Mouse (Mus musculus): ENCODE measurements at regions not wholly inside any gene's neighbourhood (a gene's known extent, or its start where the extent isn't known, plus 50 kb on each side); places are given as distances from the start of the nearest gene placed in this dataset.

GRCm38 (mm10) chr11:114360946-114361345, 294.1 kb upstream of the Sdk2 start:
- Histone ChIP-seq H3K4me3 (no peak overlapping the region), H3K4me2 (no peak overlapping the region), H3K9me3 (no peaks in the 10 kb centered on the region), H3K36me3 (no peaks in the 10 kb centered on the region), H3K27ac (no peak overlapping the region), H3K27me3 (no peaks in the 10 kb centered on the region), H3K4me1 (no peaks in the 10 kb centered on the region), H3K9ac (no peak overlapping the region)
- WGBS: 79% methylated on average over 8 of the region's 8 CpGs
- no peak for ATAC-seq (ENCODE audit: insufficient number of reproducible peaks, insufficient read depth, low FRiP score, low TSS enrichment, low read depth)

- no peak overlapping the region for H3K4me2 ChIP-seq
- H3K27ac ChIP-seq: no peak overlapping the region
- ATAC-seq (ENCODE audit: insufficient number of reproducible peaks, insufficient read depth, low FRiP score, low TSS enrichment, low read depth): no peak
- H3K27me3 ChIP-seq: no peaks in the 10 kb centered on the region
- H3K4me1 ChIP-seq: no peaks in the 10 kb centered on the region
- no peaks in the 10 kb centered on the region for H3K9me3 ChIP-seq
- 81% methylated on average over 10 of the region's 10 CpGs for WGBS
- H3K36me3 ChIP-seq: no peaks in the 10 kb centered on the region
- H3K4me3 ChIP-seq: no peak overlapping the region
- no peak overlapping the region for H3K9ac ChIP-seq
Measured at GRCm38 (mm10) chr11:114360321-114360720, 293.5 kb upstream of the Sdk2 start.

DNA sequence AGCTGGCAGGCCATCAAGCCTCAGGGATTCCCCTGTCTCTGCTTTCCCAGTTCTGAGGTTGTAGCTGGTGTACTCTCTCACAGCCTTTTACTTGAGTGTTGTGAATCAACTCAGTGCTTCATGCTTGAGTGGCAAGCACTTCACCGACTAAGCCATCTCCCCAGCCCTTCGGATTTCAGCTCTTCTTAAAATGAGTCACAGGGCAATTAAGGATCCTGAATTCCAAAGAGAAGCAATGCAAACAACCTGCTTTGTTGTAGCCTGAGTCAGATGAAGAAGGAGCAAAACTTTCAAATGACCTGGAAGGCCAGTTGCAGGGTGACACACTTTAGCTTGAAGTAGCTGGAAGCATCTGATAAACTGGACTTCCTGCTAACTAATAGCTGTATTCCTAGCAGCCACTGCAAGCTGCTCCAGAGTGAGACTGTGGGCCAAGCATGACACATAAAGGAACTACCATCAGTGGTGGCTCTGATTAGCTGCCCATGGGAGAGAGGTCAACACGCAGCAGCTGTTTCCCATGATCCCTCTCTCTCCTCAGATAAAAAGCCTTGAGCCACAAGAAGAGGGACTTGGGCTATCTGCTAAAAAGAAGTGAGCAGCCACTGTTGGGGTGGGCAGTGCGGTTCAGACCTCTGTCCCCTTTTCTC, 285.4 kb upstream of the Sdk2 start:
- H3K9ac ChIP-seq: no peak overlapping the region
- no peaks in the 10 kb centered on the region for H3K36me3 ChIP-seq
- WGBS: 59% methylated on average over 4 of the region's 4 CpGs
- H3K27me3 ChIP-seq: no peaks in the 10 kb centered on the region
- ATAC-seq (ENCODE audit: insufficient number of reproducible peaks, insufficient read depth, low FRiP score, low TSS enrichment, low read depth): no peak
- no peaks in the 10 kb centered on the region for H3K9me3 ChIP-seq
- no peak overlapping the region for H3K4me3 ChIP-seq
- no peak overlapping the region for H3K4me2 ChIP-seq
- H3K27ac ChIP-seq: no peak overlapping the region
- peaks cover 16% of the 10 kb centered on the region; the same call in 1 of the 2 replicates for H3K4me1 ChIP-seq

DNA sequence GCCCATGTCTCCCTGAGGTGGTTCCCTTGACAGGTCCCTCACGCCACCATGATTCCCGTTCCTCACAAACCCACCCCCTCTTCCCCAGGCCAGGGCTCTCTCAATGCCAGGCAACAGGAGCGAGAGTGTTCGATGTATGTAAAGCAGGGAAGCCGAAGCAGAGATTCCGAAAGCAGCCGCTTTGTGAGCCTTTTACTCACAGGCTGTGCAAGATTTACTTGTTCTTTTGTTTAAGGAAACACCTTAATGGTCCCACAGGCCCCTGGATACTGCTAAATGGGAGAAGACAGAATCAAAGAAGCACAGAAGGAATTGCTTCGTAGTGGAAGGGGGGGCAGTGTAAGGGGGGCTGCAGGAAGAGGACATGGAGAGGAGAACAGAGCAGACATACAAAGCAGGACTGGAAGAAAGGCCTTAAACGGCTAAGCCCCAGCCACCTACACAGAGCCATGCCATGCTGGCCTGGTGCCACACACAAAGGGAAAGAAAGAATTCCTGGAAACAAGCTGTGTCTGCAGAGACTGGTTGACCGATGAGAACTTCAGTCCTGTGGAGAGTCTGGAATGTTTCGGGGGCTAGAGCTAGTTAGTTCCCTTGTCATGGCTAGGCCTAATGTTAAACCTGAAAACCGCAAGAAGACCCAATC, 270.1 kb upstream of the Sdk2 start:
- WGBS: 74% methylated on average over 12 of the region's 12 CpGs
- no peak overlapping the region for H3K9ac ChIP-seq
- H3K27ac ChIP-seq: no peak overlapping the region
- no peaks in the 10 kb centered on the region for H3K36me3 ChIP-seq
- ATAC-seq (ENCODE audit: insufficient number of reproducible peaks, insufficient read depth, low FRiP score, low TSS enrichment, low read depth): no peak
- H3K4me1 ChIP-seq: peaks cover 3% of the 10 kb centered on the region; the same call in 1 of the 2 replicates
- H3K4me3 ChIP-seq: no peak overlapping the region
- H3K27me3 ChIP-seq: no peaks in the 10 kb centered on the region
- no peaks in the 10 kb centered on the region for H3K9me3 ChIP-seq
- no peak overlapping the region for H3K4me2 ChIP-seq

DNA sequence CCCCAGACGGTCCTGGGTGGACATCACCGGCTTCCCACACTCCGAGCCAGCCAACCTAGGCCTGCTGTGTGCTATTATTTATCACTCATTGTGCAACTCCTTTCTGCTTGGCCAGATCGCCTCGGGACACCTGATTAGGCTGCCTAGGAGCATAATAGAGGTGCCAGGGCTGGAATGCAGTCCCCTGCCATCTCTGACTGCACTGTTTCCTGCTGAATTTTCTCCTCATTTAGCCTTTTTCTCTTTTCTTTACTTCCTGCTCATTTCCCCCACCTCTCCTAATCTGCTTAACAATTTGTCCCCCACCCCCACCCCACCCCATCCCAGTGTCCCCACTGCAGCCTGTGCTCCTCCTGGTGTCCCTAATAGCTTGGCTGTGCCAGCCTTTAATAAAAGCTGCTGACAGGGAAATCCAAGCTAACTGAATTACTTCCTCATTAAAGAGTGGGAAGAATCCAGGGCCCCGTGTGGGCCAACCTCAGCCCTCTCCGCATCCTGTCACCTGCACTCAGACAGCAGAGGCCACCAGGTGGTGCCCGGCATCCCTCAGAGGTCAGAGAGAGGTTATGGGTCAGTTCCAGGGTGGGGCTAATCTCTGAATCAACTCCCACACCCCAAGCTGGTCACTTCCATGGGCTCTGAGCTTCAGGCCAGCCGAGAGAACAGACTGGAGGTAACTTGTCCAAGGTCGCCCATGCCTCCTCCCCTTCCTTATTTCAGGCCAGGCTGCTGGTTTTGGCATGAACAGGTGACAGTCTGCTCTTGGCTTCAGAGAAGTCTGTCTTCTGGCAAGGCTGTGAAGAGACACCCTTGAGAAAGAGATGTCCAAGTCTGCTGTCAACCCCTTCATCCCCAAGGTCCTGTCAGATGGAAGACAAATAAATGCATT, 269.3 kb upstream of the Sdk2 start:
- peaks cover 3% of the 10 kb centered on the region; the same call in 1 of the 2 replicates for H3K4me1 ChIP-seq
- no peaks in the 10 kb centered on the region for H3K36me3 ChIP-seq
- 35% methylated on average over 10 of the region's 10 CpGs for WGBS
- H3K4me2 ChIP-seq: no peak overlapping the region
- no peak for ATAC-seq (ENCODE audit: insufficient number of reproducible peaks, insufficient read depth, low FRiP score, low TSS enrichment, low read depth)
- H3K9me3 ChIP-seq: no peaks in the 10 kb centered on the region
- H3K27me3 ChIP-seq: no peaks in the 10 kb centered on the region
- no peak overlapping the region for H3K27ac ChIP-seq
- H3K9ac ChIP-seq: no peak overlapping the region
- H3K4me3 ChIP-seq: no peak overlapping the region

GRCm38 (mm10) chr11:114331579-114332150, 264.8 kb upstream of the Sdk2 start:
- Histone ChIP-seq H3K4me3 (no peak overlapping the region), H3K4me2 (no peak overlapping the region), H3K9me3 (no peaks in the 10 kb centered on the region), H3K9ac (no peak overlapping the region), H3K36me3 (no peaks in the 10 kb centered on the region), H3K27me3 (no peaks in the 10 kb centered on the region), H3K27ac (no peak overlapping the region), H3K4me1 (0 out of 2 replicates have a peak, but pooled peaks cover 3% of the 10 kb centered on the region)
- no peak for ATAC-seq (ENCODE audit: insufficient number of reproducible peaks, insufficient read depth, low FRiP score, low TSS enrichment, low read depth)
- 69% methylated on average over 5 of the region's 5 CpGs for WGBS

DNA sequence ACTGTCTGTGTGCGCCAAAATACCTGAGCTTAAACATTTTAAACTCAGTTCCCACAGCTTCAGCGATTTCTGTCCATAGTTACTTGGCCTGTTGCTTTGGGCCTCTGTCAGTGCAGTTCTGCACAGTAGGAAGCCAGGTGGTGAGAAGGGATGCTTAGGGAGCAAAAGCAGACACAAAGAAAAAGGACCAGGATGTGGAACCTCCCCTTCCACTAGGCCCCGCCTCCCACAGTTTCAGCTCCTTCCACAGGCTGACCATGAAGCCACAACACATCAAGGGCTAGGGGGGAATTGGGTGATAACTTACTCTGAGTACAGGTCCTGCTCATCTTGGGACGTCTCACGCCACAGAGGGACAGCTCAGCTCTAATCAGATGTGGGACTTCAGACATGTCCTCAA, 263.5 kb upstream of the Sdk2 start:
- Histone ChIP-seq H3K27ac (no peak overlapping the region), H3K4me3 (no peak overlapping the region), H3K9me3 (no peaks in the 10 kb centered on the region), H3K36me3 (no peaks in the 10 kb centered on the region), H3K27me3 (no peaks in the 10 kb centered on the region), H3K4me1 (no peaks in the 10 kb centered on the region), H3K9ac (no peak overlapping the region), H3K4me2 (no peak overlapping the region)
- no peak for ATAC-seq (ENCODE audit: insufficient number of reproducible peaks, insufficient read depth, low FRiP score, low TSS enrichment, low read depth)
- 87% methylated on average over 5 of the region's 5 CpGs for WGBS

- WGBS: 82% methylated on average over 4 of the region's 4 CpGs
- Histone ChIP-seq H3K4me3 (no peak overlapping the region), H3K4me2 (no peak overlapping the region), H3K9me3 (no peaks in the 10 kb centered on the region), H3K27me3 (peaks cover 4% of the 10 kb centered on the region; the same call in 1 of the 2 replicates), H3K4me1 (peaks cover 12% of the 10 kb centered on the region), H3K36me3 (no peaks in the 10 kb centered on the region), H3K27ac (no peak overlapping the region), H3K9ac (no peak overlapping the region)
- no peak for ATAC-seq (ENCODE audit: insufficient number of reproducible peaks, insufficient read depth, low FRiP score, low TSS enrichment, low read depth)
Measured at GRCm38 (mm10) chr11:114322627-114323026, 255.8 kb upstream of the Sdk2 start.

DNA sequence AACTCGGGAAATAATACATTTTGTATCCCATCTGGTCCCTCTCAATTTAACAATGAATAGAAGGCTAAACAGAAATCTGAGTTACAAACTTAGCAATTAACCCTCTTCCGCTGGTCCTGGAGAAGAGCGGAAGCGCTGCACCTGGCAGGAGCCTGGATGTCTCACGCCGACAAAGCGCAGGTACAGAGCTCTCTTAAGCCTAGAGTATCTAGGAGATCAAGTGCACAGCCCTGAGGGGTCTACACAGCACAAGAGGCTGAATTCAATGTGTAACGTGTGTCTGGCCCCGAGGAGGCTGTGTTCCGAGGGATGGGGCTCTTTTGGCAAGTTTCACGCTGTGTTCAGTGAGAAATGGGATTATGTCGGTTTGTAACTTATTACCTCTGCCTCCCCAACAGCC, 255.1 kb upstream of the Sdk2 start:
- 54% methylated on average over 12 of the region's 12 CpGs for WGBS
- H3K9ac ChIP-seq: no peak overlapping the region
- no peak for ATAC-seq (ENCODE audit: insufficient number of reproducible peaks, insufficient read depth, low FRiP score, low TSS enrichment, low read depth)

DNA sequence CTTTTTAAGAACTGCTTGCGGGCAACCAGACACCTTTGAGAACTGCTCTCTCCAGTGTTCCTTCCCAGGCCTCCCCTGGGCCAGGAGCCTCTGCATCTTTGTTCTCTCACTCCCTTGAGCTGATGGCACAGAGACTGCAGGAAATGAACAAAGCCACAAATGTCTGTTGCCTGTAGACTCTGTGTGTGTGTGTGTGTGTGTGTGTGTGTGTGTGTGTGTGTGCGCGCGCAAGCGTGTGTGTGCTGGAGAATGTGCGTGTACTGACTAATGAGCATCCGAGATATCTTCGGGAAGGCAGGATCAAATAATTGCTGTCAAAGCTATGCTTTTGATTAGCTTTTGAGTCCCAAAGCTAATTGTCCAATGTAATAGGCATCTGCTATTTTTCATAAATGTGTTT, 254.7 kb upstream of the Sdk2 start:
- H3K4me2 ChIP-seq: no peak overlapping the region
- no peak overlapping the region for H3K27ac ChIP-seq
- H3K27me3 ChIP-seq: peaks cover 4% of the 10 kb centered on the region; the same call in 1 of the 2 replicates
- H3K36me3 ChIP-seq: no peaks in the 10 kb centered on the region
- H3K9ac ChIP-seq: no peak overlapping the region
- WGBS: 79% methylated on average over 8 of the region's 8 CpGs
- no peak overlapping the region for H3K4me3 ChIP-seq
- no peak for ATAC-seq (ENCODE audit: insufficient number of reproducible peaks, insufficient read depth, low FRiP score, low TSS enrichment, low read depth)
- peaks cover 17% of the 10 kb centered on the region for H3K4me1 ChIP-seq
- H3K9me3 ChIP-seq: no peaks in the 10 kb centered on the region

More for the DNA sequence above, 255.1 kb upstream of the Sdk2 start:
- Histone ChIP-seq H3K4me1 (peaks cover 17% of the 10 kb centered on the region), H3K36me3 (no peaks in the 10 kb centered on the region), H3K4me2 (no peak overlapping the region), H3K27ac (no peak overlapping the region), H3K4me3 (no peak overlapping the region), H3K27me3 (peaks cover 4% of the 10 kb centered on the region; the same call in 1 of the 2 replicates), H3K9me3 (no peaks in the 10 kb centered on the region)

DNA sequence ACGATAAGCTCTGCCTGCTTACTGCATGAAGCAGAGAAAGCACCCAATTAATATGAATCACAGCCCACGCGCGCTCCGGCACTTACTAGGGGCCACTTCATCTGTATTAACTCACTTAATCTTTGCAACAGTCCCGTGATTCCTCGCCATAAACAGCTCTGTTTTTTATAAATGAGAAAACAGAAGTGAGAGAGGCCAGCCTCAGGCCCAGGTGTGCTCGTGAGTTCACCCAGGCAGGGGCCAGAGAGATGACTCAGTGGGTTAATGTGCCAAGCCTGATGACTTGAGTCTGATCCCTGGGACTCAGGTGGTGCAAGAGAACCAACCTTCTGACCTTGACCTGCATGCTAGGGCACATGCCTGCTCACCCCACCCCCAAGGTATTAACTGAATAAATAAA, 248.4 kb upstream of the Sdk2 start:
- no peak overlapping the region for H3K4me3 ChIP-seq
- ATAC-seq (ENCODE audit: insufficient number of reproducible peaks, insufficient read depth, low FRiP score, low TSS enrichment, low read depth): no peak
- H3K4me2 ChIP-seq: no peak overlapping the region
- no peaks in the 10 kb centered on the region for H3K9me3 ChIP-seq
- WGBS: 80% methylated on average over 8 of the region's 8 CpGs
- no peaks in the 10 kb centered on the region for H3K36me3 ChIP-seq
- H3K4me1 ChIP-seq: peaks cover 15% of the 10 kb centered on the region
- H3K27me3 ChIP-seq: peaks cover 13% of the 10 kb centered on the region
- H3K9ac ChIP-seq: no peak overlapping the region
- no peak overlapping the region for H3K27ac ChIP-seq

All from embryonic facial prominence, embryonic 13.5 days (tissue).